Mouse (Mus musculus) MEL (cell line): ENCODE measurements around the gene Pi4ka.

Experiments
- CTCF ChIP-seq, 3 experiments: IDR thresholded peaks in 2 of 3; conservative IDR thresholded peaks in 1 of 3; 2 replicates each; pipeline ENCODE4 v1.5.1; 2011 to 2012; ENCODE audit warnings: low read length in 3 of 3, low read depth in 2 of 3, mild to moderate bottlenecking in 2 of 3, improper control_type of control experiment in 1 of 3, inconsistent platforms in 1 of 3, mixed read lengths in 1 of 3, moderate library complexity in 1 of 3; ENCODE audit not compliant: control insufficient read depth in 1 of 3, insufficient read depth in 1 of 3, poor library complexity in 1 of 3, severe bottlenecking in 1 of 3
- ELF1 ChIP-seq: IDR thresholded peaks from 2 replicates; pipeline ENCODE4 v1.6.1; 2014; ENCODE audit warnings: low read depth, mild to moderate bottlenecking, inconsistent platforms, low read length, improper control_type of control experiment, moderate library complexity
- GATA1 ChIP-seq: IDR thresholded peaks from 2 replicates; pipeline ENCODE4 v1.6.1; 2011; ENCODE audit warnings: low read depth, low read length, improper control_type of control experiment
- MAX ChIP-seq: IDR thresholded peaks from 2 replicates; pipeline ENCODE4 v1.6.1; 2011; ENCODE audit warnings: low read length, improper control_type of control experiment
- POLR2A ChIP-seq, 2 experiments: IDR thresholded peaks; 2 replicates each; pipeline ENCODE4 v1.6.1; 2011 to 2012; ENCODE audit warnings: low read length in 2 of 2, mild to moderate bottlenecking in 2 of 2, control low read depth in 1 of 2, improper control_type of control experiment in 1 of 2, low read depth in 1 of 2, moderate library complexity in 1 of 2; ENCODE audit not compliant: control insufficient read depth in 1 of 2, insufficient read depth in 1 of 2, poor library complexity in 1 of 2
- SIN3A ChIP-seq: IDR thresholded peaks from 2 replicates; pipeline ENCODE4 v1.6.1; 2012; ENCODE audit warnings: low read length, improper control_type of control experiment, inconsistent platforms
- TBP ChIP-seq: IDR thresholded peaks from 2 replicates; pipeline ENCODE4 v1.8.0; 2011; ENCODE audit warnings: low read depth, low read length, improper control_type of control experiment
- ZKSCAN1 ChIP-seq: IDR thresholded peaks from 2 replicates; pipeline ENCODE4 v1.6.1; 2012; ENCODE audit warnings: low read depth, mild to moderate bottlenecking, inconsistent platforms, low read length, improper control_type of control experiment, moderate library complexity

DNA sequence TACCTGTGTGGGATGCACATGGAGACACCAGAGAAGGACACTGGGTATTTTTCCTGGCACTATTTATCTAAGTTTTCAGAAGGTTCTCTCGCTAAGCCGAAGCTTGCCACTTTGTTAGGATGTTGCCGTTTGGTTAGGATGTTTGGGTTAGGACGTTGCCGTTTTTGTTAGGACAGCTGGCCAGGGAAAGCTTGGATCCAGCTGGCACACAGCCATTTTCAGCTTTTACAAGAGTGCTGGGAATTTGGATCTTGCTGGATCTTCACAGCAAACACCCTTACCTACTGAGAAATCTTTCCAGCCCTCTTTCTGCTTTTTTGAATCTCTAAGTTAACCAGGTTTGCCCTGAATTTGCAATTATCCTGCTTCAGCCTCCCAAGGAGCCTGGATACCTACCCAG, 84.6 kb downstream of the Pi4ka start:
- TF ChIP-seq MAX (no peak), POLR2A (IDR thresholded peaks at IDR 0.05; ENCODE audit: control insufficient read depth in 1 of 2, insufficient read depth in 1 of 2, low read depth in 1 of 2, low read length in 2 of 2, poor library complexity in 1 of 2) (no peak), CTCF (IDR thresholded peaks at IDR 0.05 in 2 of 3, conservative IDR thresholded peaks at IDR 0.05 in 1 of 3; ENCODE audit: control insufficient read depth in 1 of 3, insufficient read depth in 1 of 3, low read depth in 2 of 3, low read length in 3 of 3, poor library complexity in 1 of 3, severe bottlenecking in 1 of 3) (no peak), GATA1 (no peak), TBP (no peak), ELF1 (no peak), ZKSCAN1 (no peak), SIN3A (no peak)
